25 mouse cellular contexts compared by ENCODE assay signal in genomic region chr3:37987007-37987774, GRCm38 (mm10).
DNase-seq lines count a peak whose midpoint lies in the region; ATAC-seq and TF ChIP-seq lines count a peak whose summit lies in the region.
"Had no signal": no experiment of that assay in that cellular context is flagged by ENCODE, and none has a peak within 500 bp of the region (broad histone marks: within the 10 kb centered on the region; RNA-seq: fewer than 3 reads in every experiment).

No protein-coding gene starts in this region.

- no peak for TF ChIP-seq CTCF in midbrain, postnatal 0 days (IDR thresholded peaks at IDR 0.05)

- no peak for DNase-seq in kidney, adult 18-20 months
- no peak for DNase-seq in midbrain, postnatal 0 days (ENCODE audit: low spot score)
- DNase-seq in retina, embryonic 14.5 days (ENCODE audit: low spot score), result peak; percentile 34
- no peak for DNase-seq in natural killer cell, adult 2 months (ENCODE audit: low spot score in 2 of 2)
- no peak for DNase-seq in layer of hippocampus, adult 9-11 months
- DNase-seq: adrenal gland, postnatal 36 days; cerebellum, adult 9-10 months; forebrain, postnatal 0 days; gastrocnemius, postnatal 25 days; heart, adult 2 months; heart, postnatal 14 days; kidney, adult 9 months; left cerebral cortex, postnatal 4 days; lung, postnatal 36 days; right cerebral cortex, postnatal 14 days had no signal

- H3K4me1 ChIP-seq in kidney, embryonic 14.5 days (ENCODE audit: control insufficient read depth, insufficient read depth, low read length), result peaks cover 12% of the 10 kb centered on the region; the same call in 1 of the 2 replicates
- 0 out of 2 replicates have a peak, but pooled peaks cover 3% of the 10 kb centered on the region for H3K4me1 ChIP-seq in midbrain, embryonic 12.5 days
- no peaks in the 10 kb centered on the region for H3K4me1 ChIP-seq in midbrain, postnatal 0 days (ENCODE audit: insufficient read depth, low read length)
- peaks cover 26% of the 10 kb centered on the region for H3K4me1 ChIP-seq in limb, embryonic 12.5 days (replicated peaks)
- H3K4me1 ChIP-seq: lung, embryonic 15.5 days had no signal

- no peaks in the 10 kb centered on the region for H3K9me3 ChIP-seq in kidney, embryonic 14.5 days (ENCODE audit: control insufficient read depth, low read length)
- H3K9me3 ChIP-seq in midbrain, embryonic 12.5 days, result no peaks in the 10 kb centered on the region
- no peaks in the 10 kb centered on the region for H3K9me3 ChIP-seq in midbrain, postnatal 0 days (ENCODE audit: low read length)
- no peaks in the 10 kb centered on the region for H3K9me3 ChIP-seq in limb, embryonic 12.5 days
- H3K9me3 ChIP-seq: embryonic facial prominence, embryonic 12.5 days; heart, embryonic 13.5 days; hindbrain, embryonic 12.5 days; lung, embryonic 15.5 days; megakaryocyte, embryonic 14.5 days had no signal

- no peak overlapping the region for H3K4me3 ChIP-seq in kidney, embryonic 14.5 days (ENCODE audit: low read length)
- H3K4me3 ChIP-seq in midbrain, embryonic 12.5 days, result no peak overlapping the region
- no peak overlapping the region for H3K4me3 ChIP-seq in midbrain, postnatal 0 days (ENCODE audit: low read depth, low read length)
- peak overlapping the region; percentile 7; the same call in 1 of the 2 replicates for H3K4me3 ChIP-seq in limb, embryonic 12.5 days (replicated peaks)
- H3K4me3 ChIP-seq: embryonic facial prominence, embryonic 12.5 days; heart, adult 2 months; heart, embryonic 13.5 days; hindbrain, embryonic 12.5 days; lung, embryonic 15.5 days; megakaryocyte, embryonic 14.5 days had no signal

- ATAC-seq in kidney, embryonic 14.5 days (ENCODE audit: low FRiP score, low TSS enrichment), result peak; percentile 26; the same call in 1 of the 2 replicates
- ATAC-seq in midbrain, embryonic 12.5 days (ENCODE audit: low FRiP score, low read depth), result peak; percentile 52; the same call in 1 of the 2 replicates
- no peak for ATAC-seq in midbrain, postnatal 0 days (ENCODE audit: low FRiP score)
- ATAC-seq in limb, embryonic 12.5 days (ENCODE audit: insufficient number of reproducible peaks, insufficient read depth, low FRiP score, low TSS enrichment, low read depth), result no peak
- ATAC-seq: forebrain, postnatal 0 days had no signal

- no peaks in the 10 kb centered on the region for H3K36me3 ChIP-seq in kidney, embryonic 14.5 days (ENCODE audit: control insufficient read depth, insufficient read depth, low read length)
- no peaks in the 10 kb centered on the region for H3K36me3 ChIP-seq in midbrain, embryonic 12.5 days
- H3K36me3 ChIP-seq in midbrain, postnatal 0 days (ENCODE audit: insufficient read depth, low read length), result no peaks in the 10 kb centered on the region
- H3K36me3 ChIP-seq in limb, embryonic 12.5 days, result no peaks in the 10 kb centered on the region
- H3K36me3 ChIP-seq: embryonic facial prominence, embryonic 12.5 days; heart, embryonic 13.5 days; hindbrain, embryonic 12.5 days; lung, embryonic 15.5 days had no signal

- peak overlapping the region; percentile 28 for H3K4me2 ChIP-seq in kidney, embryonic 14.5 days (replicated peaks; ENCODE audit: low read depth, low read length)
- no peak overlapping the region for H3K4me2 ChIP-seq in midbrain, embryonic 12.5 days (replicated peaks)
- H3K4me2 ChIP-seq in midbrain, postnatal 0 days (ENCODE audit: low read depth, low read length, poor library complexity, severe bottlenecking), result no peak overlapping the region
- peak overlapping the region; percentile 47 for H3K4me2 ChIP-seq in limb, embryonic 12.5 days
- H3K4me2 ChIP-seq: embryonic facial prominence, embryonic 12.5 days; heart, embryonic 13.5 days; hindbrain, embryonic 12.5 days; lung, embryonic 15.5 days had no signal

- H3K27ac ChIP-seq in kidney, embryonic 14.5 days (ENCODE audit: low read depth, low read length), result no peak overlapping the region
- no peak overlapping the region for H3K27ac ChIP-seq in midbrain, embryonic 12.5 days (replicated peaks)
- no peak overlapping the region for H3K27ac ChIP-seq in midbrain, postnatal 0 days (ENCODE audit: low read depth, low read length)
- H3K27ac ChIP-seq in limb, embryonic 12.5 days, result no peak overlapping the region
- H3K27ac ChIP-seq: embryonic facial prominence, embryonic 12.5 days; heart, adult 2 months; heart, embryonic 13.5 days; hindbrain, embryonic 12.5 days; liver, embryonic 14.5 days; lung, embryonic 15.5 days; stomach, postnatal 0 days had no signal

- no peak overlapping the region; the same call in 1 of the 2 replicates for H3K9ac ChIP-seq in kidney, embryonic 14.5 days (ENCODE audit: low read depth, low read length)
- H3K9ac ChIP-seq in midbrain, embryonic 12.5 days (replicated peaks), result no peak overlapping the region
- no peak overlapping the region for H3K9ac ChIP-seq in midbrain, postnatal 0 days (replicated peaks; ENCODE audit: low read length, poor library complexity, severe bottlenecking)
- H3K9ac ChIP-seq in limb, embryonic 12.5 days (replicated peaks), result no peak overlapping the region
- H3K9ac ChIP-seq: embryonic facial prominence, embryonic 12.5 days; forebrain, postnatal 0 days; heart, embryonic 13.5 days; hindbrain, embryonic 12.5 days; liver, embryonic 14.5 days; lung, embryonic 15.5 days had no signal

- WGBS in kidney, embryonic 14.5 days, result 48% methylated on average over 14 of the region's 14 CpGs
- 49% methylated on average over 14 of the region's 14 CpGs for WGBS in midbrain, embryonic 12.5 days
- 44% methylated on average over 14 of the region's 14 CpGs for WGBS in midbrain, postnatal 0 days
- 23% methylated on average over 14 of the region's 14 CpGs for WGBS in limb, embryonic 12.5 days

- H3K27me3 ChIP-seq in kidney, embryonic 14.5 days (ENCODE audit: control insufficient read depth, insufficient read depth, low read length), result no peaks in the 10 kb centered on the region
- peaks cover 85% of the 10 kb centered on the region for H3K27me3 ChIP-seq in midbrain, embryonic 12.5 days
- H3K27me3 ChIP-seq in midbrain, postnatal 0 days (ENCODE audit: insufficient read depth, low read length), result peaks cover 3% of the 10 kb centered on the region; the same call in 1 of the 2 replicates
- peaks cover 16% of the 10 kb centered on the region for H3K27me3 ChIP-seq in limb, embryonic 12.5 days
- H3K27me3 ChIP-seq: embryonic facial prominence, embryonic 12.5 days; heart, embryonic 13.5 days; lung, embryonic 15.5 days; megakaryocyte, embryonic 14.5 days had no signal

Comparison
In these comparisons a context has a peak if more than half of its experiments do, and no peak if none do; other contexts are left out.
1. ATAC-seq: peak in kidney, embryonic 14.5 days (single experiment) and midbrain, embryonic 12.5 days (single experiment); none in midbrain, postnatal 0 days (single experiment) and limb, embryonic 12.5 days (single experiment).
2. H3K4me2 ChIP-seq: peak in kidney, embryonic 14.5 days (single experiment) and limb, embryonic 12.5 days (single experiment); none in midbrain, embryonic 12.5 days (single experiment) and midbrain, postnatal 0 days (single experiment).